Mouse (Mus musculus): Measurements from ENCODE around the gene Wbp2nl. TPM values are rescaled to one million over a fixed set of nuclear protein-coding genes. Genes with fewer than 3 reads are reported as not detected.
"Not testable (repeated sequence)": the region's sequence is repeated elsewhere in the genome, so short reads cannot be mapped to it uniquely, and the experiment has no call there.

Wbp2nl gene
- polyA plus RNA-seq, 2 experiments from 2014 or later: not detected

DNA sequence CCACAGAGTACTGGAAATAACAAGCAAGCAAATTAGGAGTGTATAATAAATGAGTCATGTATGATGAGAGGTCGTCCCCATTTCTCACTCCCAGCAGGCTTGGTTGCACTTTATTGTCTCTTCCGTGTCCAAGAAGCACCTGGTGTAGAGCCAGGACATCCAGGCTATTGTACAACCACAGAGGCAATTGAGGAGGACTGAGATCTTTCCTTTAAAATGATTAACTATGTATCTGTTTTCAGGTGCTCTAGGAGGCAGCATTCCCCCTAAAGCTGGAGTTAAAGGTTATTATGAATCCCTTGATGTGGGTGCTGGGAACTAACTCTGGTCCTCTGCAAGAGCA lies 50.2 kb downstream of the Wbp2nl start:
- no peak for ATAC-seq

DNA sequence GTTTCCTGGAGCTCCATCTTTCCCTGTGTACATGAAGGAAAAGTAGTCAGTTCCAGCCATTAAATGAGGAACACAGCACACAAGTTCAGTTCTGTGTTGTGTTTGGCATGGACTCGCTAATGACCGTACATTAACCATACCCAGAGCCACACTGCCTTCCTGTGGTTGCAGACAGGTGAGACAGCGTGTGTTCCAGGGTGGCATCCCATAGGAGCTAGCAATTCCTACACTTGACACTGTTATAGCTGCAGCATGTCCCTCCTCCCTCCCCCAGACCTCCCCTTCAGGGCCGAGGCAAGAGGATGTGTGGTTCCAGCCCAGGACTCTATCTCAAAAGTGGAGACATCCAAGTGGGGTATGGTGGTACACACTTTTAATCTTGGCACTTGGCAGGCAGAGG lies 51.6 kb downstream of the Wbp2nl start:
- ATAC-seq: no peak

- ATAC-seq: no peak
These were observed 52.7 kb downstream of the Wbp2nl start for GRCm38 (mm10) chr15:82351480-82351879.

DNA sequence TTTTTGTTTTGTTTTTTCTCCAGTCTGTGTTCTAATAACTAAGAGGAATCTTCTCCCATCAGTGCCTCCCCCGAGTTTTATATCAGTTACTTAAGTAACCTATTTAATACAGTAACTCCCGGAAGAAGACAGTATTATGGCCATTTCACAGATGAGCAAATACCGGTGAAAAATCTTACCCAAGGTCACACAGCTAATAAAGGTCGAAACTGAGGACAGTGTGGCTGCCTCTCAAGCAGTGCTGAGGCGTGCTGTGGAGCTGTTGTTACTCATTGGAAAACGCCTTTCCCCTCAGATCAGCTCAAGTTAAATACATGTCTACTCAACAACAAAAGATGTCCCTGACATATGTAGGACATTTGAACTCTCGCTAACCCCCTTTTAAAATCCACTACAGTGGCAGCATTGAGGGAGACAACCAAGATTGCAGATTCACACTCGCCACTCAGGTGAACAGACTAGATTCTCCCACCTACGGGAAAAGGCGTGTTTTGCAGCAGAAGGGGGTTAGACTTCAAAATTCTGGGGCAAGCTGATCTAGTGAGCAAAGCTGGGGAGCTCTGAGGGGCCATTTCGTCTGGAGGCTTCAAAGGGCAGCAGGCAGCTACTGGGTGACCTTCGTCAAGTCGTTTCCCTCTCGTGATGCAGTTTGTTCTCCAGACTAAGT lies 54.5 kb downstream of the Wbp2nl start:
- no peak for ATAC-seq

GRCm38 (mm10) chr15:82353745-82354113 lies 55.0 kb downstream of the Wbp2nl start:
- no peak for ATAC-seq

DNA sequence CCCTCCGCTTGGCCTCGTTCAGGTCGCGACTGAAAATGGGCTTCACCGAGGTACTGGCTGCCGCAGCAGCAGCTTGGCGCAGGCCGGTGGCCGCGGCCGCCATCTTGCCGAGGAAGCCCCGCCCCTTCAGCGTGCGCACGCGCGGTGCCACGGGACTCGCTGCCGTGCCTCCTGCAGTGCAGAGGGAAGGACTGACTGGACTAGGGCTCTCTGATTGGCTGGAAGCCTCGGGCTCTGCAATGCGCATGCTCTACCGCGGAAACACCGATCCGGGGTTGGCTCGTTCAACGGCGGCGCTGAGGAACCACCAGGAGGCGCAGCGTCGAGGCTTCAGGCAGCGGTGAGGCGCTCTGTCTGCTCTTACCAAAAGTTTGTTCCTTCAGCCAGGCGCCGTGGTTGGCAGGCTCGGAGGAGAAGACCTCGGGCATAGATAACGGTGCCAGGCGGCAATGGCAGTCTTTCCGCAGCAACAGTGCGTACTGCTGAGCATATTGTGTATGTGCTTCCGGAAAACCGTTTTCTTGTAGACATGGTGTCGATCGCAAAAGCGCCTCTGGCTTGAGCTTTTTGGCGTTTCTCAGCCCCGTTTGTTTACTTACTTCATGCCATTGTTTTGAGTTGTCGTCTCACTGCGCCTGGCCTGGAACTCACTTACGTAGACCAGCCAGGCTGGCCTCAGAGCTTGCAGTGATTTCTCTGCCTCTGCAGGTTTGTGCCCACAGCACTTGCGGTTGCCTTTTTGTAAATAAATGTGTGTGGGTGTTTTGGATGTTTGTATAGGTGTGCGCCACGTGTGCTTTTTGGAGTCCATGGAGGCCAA lies 55.6 kb downstream of the Wbp2nl start, which contains the start of gene Ndufa6:
TSS of gene Ndufa6 (minus strand) at position 197 of the 820 bp plus-strand sequence.
- peak; percentile 99 for ATAC-seq

- no peak for ATAC-seq
These were observed 59.9 kb downstream of the Wbp2nl start for GRCm38 (mm10) chr15:82358431-82359260.

GRCm38 (mm10) chr15:82361459-82362018 lies 62.8 kb downstream of the Wbp2nl start:
- ATAC-seq: no peak

DNA sequence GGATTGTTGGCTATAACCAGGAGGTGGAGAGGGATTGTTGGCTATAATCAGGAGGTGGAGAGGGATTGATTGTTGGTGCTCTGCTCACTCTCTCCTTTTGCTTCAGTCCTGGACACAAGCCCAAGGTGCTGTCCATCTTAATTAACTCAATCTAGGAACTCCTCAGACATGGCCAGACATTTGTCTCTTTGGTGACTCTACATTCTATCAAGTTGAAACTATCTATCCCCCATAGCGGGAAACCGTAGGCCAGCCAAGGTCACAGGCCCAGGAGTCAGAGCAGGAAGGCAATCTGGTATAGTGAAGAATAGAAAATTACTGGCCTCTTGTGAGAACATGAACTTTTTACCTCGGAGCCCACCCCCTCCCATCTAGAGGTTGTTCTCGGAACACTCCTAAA lies 63.5 kb downstream of the Wbp2nl start:
- ATAC-seq: no peak

- ATAC-seq: not testable (repeated sequence)
These were observed 65.0 kb downstream of the Wbp2nl start for GRCm38 (mm10) chr15:82363801-82364200.

Other genes with a start within 250 kb of the Wbp2nl start
- gene 4930407I10Rik, start 239.8 kb upstream of the Wbp2nl start, polyA plus RNA-seq (2017; shearing (Covaris generic)): not detected
- gene Mei1, start 229.0 kb upstream of the Wbp2nl start, polyA plus RNA-seq (2017; shearing (Covaris generic)): not detected
- 10 to 100 TPM; 18.5 to 26.0 TPM for gene Ccdc134, start 171.0 kb upstream of the Wbp2nl start, polyA plus RNA-seq (2017; shearing (Covaris generic))
- gene Srebf2, start 151.8 kb upstream of the Wbp2nl start, polyA plus RNA-seq (2017; shearing (Covaris generic)): 10 to 100 TPM; 32.2 to 56.0 TPM
- gene Shisa8, start 86.1 kb upstream of the Wbp2nl start, polyA plus RNA-seq (2017; shearing (Covaris generic)): not detected
- 10 to 100 TPM in 1 of 2 experiments, 1 to 10 TPM in 1; 2.2 to 10.5 TPM for gene Tnfrsf13c, start 74.6 kb upstream of the Wbp2nl start, polyA plus RNA-seq (2017; shearing (Covaris generic))
- gene Cenpm, start 54.2 kb upstream of the Wbp2nl start, polyA plus RNA-seq (2017; shearing (Covaris generic)): 10 to 100 TPM in 1 of 2 experiments, 1 to 10 TPM in 1; 6.7 to 18.5 TPM
- not detected for gene 1500009C09Rik, start 46.6 kb upstream of the Wbp2nl start, polyA plus RNA-seq (2017; shearing (Covaris generic))
- not detected for gene Sept3, start 24.1 kb upstream of the Wbp2nl start, polyA plus RNA-seq (2017; shearing (Covaris generic))
- 10 to 100 TPM; 58.4 to 70.3 TPM for gene Naga, start 40.0 kb downstream of the Wbp2nl start, polyA plus RNA-seq (2017; shearing (Covaris generic))
- gene Pheta2, start 40.0 kb downstream of the Wbp2nl start, polyA plus RNA-seq (2017; shearing (Covaris generic)): 1 to 10 TPM; 3.4 to 5.0 TPM
- gene Smdt1, start 40.0 kb downstream of the Wbp2nl start, polyA plus RNA-seq (2017; shearing (Covaris generic)): 10 to 100 TPM; 76.9 to 95.0 TPM
- 100 to 1,000 TPM; 433 to 535 TPM for gene Ndufa6, start 55.4 kb downstream of the Wbp2nl start, polyA plus RNA-seq (2017; shearing (Covaris generic))
- gene Cyp2d22, start 81.3 kb downstream of the Wbp2nl start, polyA plus RNA-seq (2017; shearing (Covaris generic)): 10 to 100 TPM; 10.7 to 12.5 TPM
- gene Cyp2d11, start 95.1 kb downstream of the Wbp2nl start, polyA plus RNA-seq (2017; shearing (Covaris generic)): not detected
- gene Cyp2d10, start 108.2 kb downstream of the Wbp2nl start, polyA plus RNA-seq (2017; shearing (Covaris generic)): not detected
- gene Cyp2d9, start 134.5 kb downstream of the Wbp2nl start, polyA plus RNA-seq (2017; shearing (Covaris generic)): not detected